Comparison of ENCODE assay signal across 21 mouse cellular contexts in the genomic region with DNA sequence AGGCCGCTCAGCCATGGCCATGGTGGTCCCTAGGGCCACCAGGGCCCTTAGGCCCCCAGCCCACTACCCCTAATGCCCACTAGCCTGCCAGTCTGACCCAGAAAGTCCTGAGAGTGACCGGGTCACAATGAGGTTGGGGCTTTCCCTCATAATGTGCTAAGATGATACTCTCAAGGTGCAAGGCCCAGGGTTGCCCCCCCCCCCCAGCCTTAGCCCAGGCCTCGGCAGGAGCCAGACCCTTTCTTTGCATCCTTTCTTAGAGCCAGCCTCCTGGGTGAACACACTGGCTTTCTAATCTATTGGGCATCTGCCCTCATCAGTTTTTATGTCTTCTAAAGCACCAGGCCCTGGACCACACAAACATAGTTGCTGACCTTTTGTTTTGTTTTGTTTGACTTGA. TPM values are rescaled to one million over a fixed set of nuclear protein-coding genes. Genes with fewer than 3 reads are reported as not detected.
"Had no signal": no experiment of that assay in that cellular context is flagged by ENCODE, and none has a peak within 500 bp of the region (broad histone marks: within the 10 kb centered on the region; RNA-seq: fewer than 3 reads in every experiment).

A gene (minus strand): TSS at position 101 of the 400 bp plus-strand sequence.

- H3K4me1 ChIP-seq: liver, embryonic 13.5 days; liver, embryonic 15.5 days; lung, embryonic 15.5 days; neural tube, embryonic 12.5 days; stomach, embryonic 15.5 days had no signal

- H3K9me3 ChIP-seq: liver, embryonic 13.5 days; liver, embryonic 15.5 days; lung, embryonic 15.5 days; stomach, embryonic 15.5 days had no signal

- H3K9ac ChIP-seq: liver, embryonic 13.5 days; liver, embryonic 15.5 days; liver, postnatal 0 days; lung, embryonic 15.5 days; neural tube, embryonic 12.5 days; stomach, embryonic 15.5 days had no signal

- ATAC-seq: liver, postnatal 0 days; lung, postnatal 0 days had no signal

- H3K27me3 ChIP-seq: lung, embryonic 15.5 days; neural tube, embryonic 12.5 days; stomach, embryonic 15.5 days had no signal

- H3K4me2 ChIP-seq: liver, embryonic 13.5 days; liver, embryonic 15.5 days; lung, embryonic 15.5 days; neural tube, embryonic 12.5 days; stomach, embryonic 15.5 days had no signal

- DNase-seq: liver, embryonic 13.5 days; liver, postnatal 0 days; lung, adult 2 months; lung, postnatal 14 days; lung, postnatal 36 days; midbrain, embryonic 14.5 days; right cerebral cortex, postnatal 14 days; thymus, adult 2 months; thymus, postnatal 25 days; thymus, postnatal 4 days had no signal

- H3K27ac ChIP-seq: liver, embryonic 13.5 days; liver, embryonic 15.5 days; lung, embryonic 15.5 days; macrophage; neural tube, embryonic 12.5 days; stomach, embryonic 15.5 days; stomach, postnatal 0 days had no signal

- H3K4me3 ChIP-seq: liver, embryonic 13.5 days; liver, embryonic 15.5 days; lung, embryonic 15.5 days; megakaryocyte, embryonic 14.5 days; neural tube, embryonic 12.5 days; stomach, embryonic 15.5 days had no signal

RNA-seq across cellular contexts. Expression of the gene that starts here (rescaled TPM):
- total RNA-seq: monocyte, adult 5-6 weeks; neutrophil, adult 5-6 weeks had no signal
- polyA plus RNA-seq: liver, embryonic 13.5 days; liver, embryonic 15.5 days; liver, postnatal 0 days; lung, embryonic 15.5 days; lung, postnatal 0 days; macrophage; neural tube, embryonic 12.5 days; spleen, adult 2 months; stomach, embryonic 15.5 days; stomach, postnatal 0 days had no signal
